Comparison of ENCODE assay signal across 15 mouse cellular contexts in genomic region chr2:77543388-77543787, GRCm38 (mm10).
A peak's percentile ranks its signal among the peaks of the same experiment; 100 is the strongest.
DNase-seq lines count a peak whose midpoint lies in the region; ATAC-seq and TF ChIP-seq lines count a peak whose summit lies in the region.
"Had no signal": no experiment of that assay in that cellular context is flagged by ENCODE, and none has a peak within 500 bp of the region (broad histone marks: within the 10 kb centered on the region; RNA-seq: fewer than 3 reads in every experiment).

No protein-coding gene starts in this region.

- H3K9me3 ChIP-seq in heart, embryonic 14.5 days (ENCODE audit: control insufficient read depth, low read length): no peaks in the 10 kb centered on the region
- H3K9me3 ChIP-seq in lung, embryonic 14.5 days (ENCODE audit: low read depth, low read length): no peaks in the 10 kb centered on the region
- H3K9me3 ChIP-seq in liver, embryonic 12.5 days (replicated peaks): no peaks in the 10 kb centered on the region
- no peaks in the 10 kb centered on the region for H3K9me3 ChIP-seq in stomach, postnatal 0 days (ENCODE audit: control insufficient read depth, low read length)
- no peaks in the 10 kb centered on the region for H3K9me3 ChIP-seq in hindbrain, embryonic 14.5 days (ENCODE audit: control insufficient read depth, low read length)

- H3K4me3 ChIP-seq in heart, embryonic 14.5 days (ENCODE audit: control insufficient read depth in 1 of 2, insufficient read depth in 1 of 2, low read depth in 1 of 2, low read length in 2 of 2): no peak overlapping the region
- H3K4me3 ChIP-seq in lung, embryonic 14.5 days (ENCODE audit: low read depth, low read length): no peak overlapping the region
- no peak overlapping the region for H3K4me3 ChIP-seq in liver, embryonic 12.5 days
- H3K4me3 ChIP-seq in stomach, postnatal 0 days (ENCODE audit: low read depth, low read length): no peak overlapping the region
- H3K4me3 ChIP-seq in hindbrain, embryonic 14.5 days (replicated peaks; ENCODE audit: low read length): no peak overlapping the region
- H3K4me3 ChIP-seq: erythroblast, embryonic 14.5 days had no signal

- no peak overlapping the region for H3K4me2 ChIP-seq in heart, embryonic 14.5 days (ENCODE audit: low read length)
- H3K4me2 ChIP-seq in lung, embryonic 14.5 days: no peak overlapping the region
- H3K4me2 ChIP-seq in liver, embryonic 12.5 days: peak overlapping the region; percentile 46; the same call in 1 of the 2 replicates
- H3K4me2 ChIP-seq in stomach, postnatal 0 days (replicated peaks; ENCODE audit: low read depth): no peak overlapping the region
- H3K4me2 ChIP-seq in hindbrain, embryonic 14.5 days (replicated peaks): no peak overlapping the region

- H3K4me1 ChIP-seq in heart, embryonic 14.5 days (ENCODE audit: control insufficient read depth in 2 of 2, insufficient read depth in 2 of 2, low read length in 2 of 2): peaks cover 9 to 22% of the 10 kb centered on the region in 2 experiments
- peaks cover 5% of the 10 kb centered on the region; the same call in 1 of the 2 replicates for H3K4me1 ChIP-seq in lung, embryonic 14.5 days (ENCODE audit: insufficient read depth)
- peaks cover 28% of the 10 kb centered on the region for H3K4me1 ChIP-seq in liver, embryonic 12.5 days
- H3K4me1 ChIP-seq in stomach, postnatal 0 days (replicated peaks; ENCODE audit: control insufficient read depth, insufficient read depth): no peaks in the 10 kb centered on the region
- no peaks in the 10 kb centered on the region for H3K4me1 ChIP-seq in hindbrain, embryonic 14.5 days (replicated peaks; ENCODE audit: control insufficient read depth, insufficient read depth, low read length)

- TF ChIP-seq CTCF in lung, embryonic 14.5 days (IDR thresholded peaks at IDR 0.05; ENCODE audit: low read depth): no peak
- no peak for TF ChIP-seq CTCF in stomach, postnatal 0 days (IDR thresholded peaks at IDR 0.05; ENCODE audit: low read depth)

- H3K9ac ChIP-seq in heart, embryonic 14.5 days (ENCODE audit: low read length): no peak overlapping the region
- H3K9ac ChIP-seq in lung, embryonic 14.5 days: no peak overlapping the region
- H3K9ac ChIP-seq in liver, embryonic 12.5 days: no peak overlapping the region
- no peak overlapping the region for H3K9ac ChIP-seq in stomach, postnatal 0 days (ENCODE audit: low read length)
- no peak overlapping the region for H3K9ac ChIP-seq in hindbrain, embryonic 14.5 days

- no peaks in the 10 kb centered on the region for H3K27me3 ChIP-seq in heart, embryonic 14.5 days (ENCODE audit: control insufficient read depth, insufficient read depth, low read length)
- H3K27me3 ChIP-seq in lung, embryonic 14.5 days (ENCODE audit: insufficient read depth, low read length): no peaks in the 10 kb centered on the region
- no peaks in the 10 kb centered on the region for H3K27me3 ChIP-seq in liver, embryonic 12.5 days (replicated peaks)
- H3K27me3 ChIP-seq in stomach, postnatal 0 days (ENCODE audit: control insufficient read depth, insufficient read depth, low read length): no peaks in the 10 kb centered on the region
- H3K27me3 ChIP-seq in hindbrain, embryonic 14.5 days (ENCODE audit: control insufficient read depth, insufficient read depth, low read length): no peaks in the 10 kb centered on the region

- peak overlapping the region; percentile 50 to 79 for H3K27ac ChIP-seq in heart, embryonic 14.5 days (replicated peaks in 1 of 2; ENCODE audit: control insufficient read depth in 1 of 2, insufficient read depth in 1 of 2, low read depth in 2 of 2, low read length in 2 of 2)
- peak overlapping the region; percentile 67 for H3K27ac ChIP-seq in lung, embryonic 14.5 days (ENCODE audit: low read depth)
- H3K27ac ChIP-seq in liver, embryonic 12.5 days: peak overlapping the region; percentile 80
- H3K27ac ChIP-seq in stomach, postnatal 0 days (replicated peaks): no peak overlapping the region; the same call in 1 of the 2 replicates
- no peak overlapping the region for H3K27ac ChIP-seq in hindbrain, embryonic 14.5 days
- H3K27ac ChIP-seq: hindbrain, postnatal 0 days had no signal

- TF ChIP-seq EP300 in stomach, postnatal 0 days (optimal IDR thresholded peaks at IDR 0.05): no peak

- H3K36me3 ChIP-seq in heart, embryonic 14.5 days (ENCODE audit: control insufficient read depth, insufficient read depth, low read length): no peaks in the 10 kb centered on the region
- H3K36me3 ChIP-seq in lung, embryonic 14.5 days (ENCODE audit: insufficient read depth): no peaks in the 10 kb centered on the region
- no peaks in the 10 kb centered on the region for H3K36me3 ChIP-seq in liver, embryonic 12.5 days
- H3K36me3 ChIP-seq in stomach, postnatal 0 days (ENCODE audit: control insufficient read depth, insufficient read depth, low read length): no peaks in the 10 kb centered on the region
- H3K36me3 ChIP-seq in hindbrain, embryonic 14.5 days (replicated peaks; ENCODE audit: control insufficient read depth, insufficient read depth): no peaks in the 10 kb centered on the region
- H3K36me3 ChIP-seq: G1E had no signal

- 15% methylated on average over 1 of the region's 1 CpGs for WGBS in heart, embryonic 14.5 days
- WGBS in lung, embryonic 14.5 days: 22% methylated on average over 1 of the region's 1 CpGs
- 31% methylated on average over 1 of the region's 1 CpGs for WGBS in liver, embryonic 12.5 days (ENCODE audit: insufficient replicate concordance)
- 19% methylated on average over 1 of the region's 1 CpGs for WGBS in stomach, postnatal 0 days
- WGBS in hindbrain, embryonic 14.5 days: 34% methylated on average over 1 of the region's 1 CpGs

- ATAC-seq in heart, embryonic 14.5 days (ENCODE audit: insufficient number of reproducible peaks, insufficient read depth, low FRiP score, low read depth): no peak
- ATAC-seq in lung, embryonic 14.5 days (ENCODE audit: insufficient read depth): no peak
- peak; percentile 36; the same call in 1 of the 2 replicates for ATAC-seq in liver, embryonic 12.5 days
- ATAC-seq in stomach, postnatal 0 days (ENCODE audit: low FRiP score, low TSS enrichment): 0 out of 2 replicates have a peak, but pooled peaks have one; percentile 40
- no peak for ATAC-seq in hindbrain, embryonic 14.5 days (ENCODE audit: low FRiP score)
- ATAC-seq: forebrain, embryonic 14.5 days; hindbrain, postnatal 0 days had no signal

- no peak for DNase-seq in heart, adult 18-20 months
- no peak for DNase-seq in lung, embryonic 14.5 days
- no peak for DNase-seq in lung, postnatal 4 days
- no peak for DNase-seq in stomach, postnatal 0 days (ENCODE audit: low spot score)
- DNase-seq in hindbrain, embryonic 14.5 days (ENCODE audit: low spot score): no peak
- DNase-seq: adrenal gland, postnatal 36 days; cerebellum, adult 8-10 months; left cerebral cortex, postnatal 4 days; lung, postnatal 10 days had no signal

Comparison
In these comparisons a context has a peak if more than half of its experiments do, and no peak if none do; other contexts are left out.
1. ATAC-seq: peak in liver, embryonic 12.5 days (single experiment) and stomach, postnatal 0 days (single experiment); none in heart, embryonic 14.5 days (single experiment), lung, embryonic 14.5 days (single experiment) and hindbrain, embryonic 14.5 days (single experiment).
2. H3K27ac ChIP-seq: peak in heart, embryonic 14.5 days (2 of 2), lung, embryonic 14.5 days (single experiment) and liver, embryonic 12.5 days (single experiment); none in stomach, postnatal 0 days (single experiment) and hindbrain, embryonic 14.5 days (single experiment).